Mouse (Mus musculus) neural tube, embryonic 13.5 days (tissue): ENCODE data around the gene Nelfe. TPM values are rescaled to one million over a fixed set of nuclear protein-coding genes. Genes with fewer than 3 reads are reported as not detected.
A peak's percentile ranks its signal among the peaks of the same experiment; 100 is the strongest.
"Not testable (repeated sequence)": the region's sequence is repeated elsewhere in the genome, so short reads cannot be mapped to it uniquely, and the experiment has no call there.

Experiments
- ATAC-seq: fragments of 200-750 bp; cut with Nextera tagmentation; 2 replicates; pipeline ENCODE4 v1.8.0; 2017; ENCODE audit warnings: low read depth, mild to moderate bottlenecking, moderate TSS enrichment, moderate library complexity
- H3K27ac ChIP-seq: fragments of 300-500 bp; sonication (generic); replicated peaks from 2 replicates; pipeline ENCODE4 v1.5.1; 2015; ENCODE audit warnings: moderate library complexity, mild to moderate bottlenecking, inconsistent platforms
- H3K27me3 ChIP-seq: fragments of 300-500 bp; sonication (generic); 2 replicates; pipeline ENCODE4 v1.6.1; 2015; ENCODE audit warnings: mild to moderate bottlenecking, inconsistent platforms
- H3K36me3 ChIP-seq: fragments of 300-500 bp; sonication (generic); 2 replicates; pipeline ENCODE4 v1.6.1; 2015; ENCODE audit warnings: mild to moderate bottlenecking, inconsistent platforms
- H3K4me1 ChIP-seq: fragments of 300-500 bp; sonication (generic); replicated peaks from 2 replicates; pipeline ENCODE4 v1.6.1; 2015; ENCODE audit warnings: inconsistent platforms
- H3K4me2 ChIP-seq: fragments of 300-500 bp; sonication (generic); 2 replicates; pipeline ENCODE4 v1.6.1; 2015; ENCODE audit warnings: inconsistent platforms, mild to moderate bottlenecking, moderate library complexity
- H3K4me3 ChIP-seq: fragments of 300-500 bp; sonication (generic); 2 replicates; pipeline ENCODE4 v1.5.1; 2015; ENCODE audit warnings: mild to moderate bottlenecking, inconsistent platforms
- H3K9ac ChIP-seq: fragments of 300-500 bp; sonication (generic); 2 replicates; pipeline ENCODE4 v1.6.1; 2015; ENCODE audit warnings: moderate library complexity, mild to moderate bottlenecking, inconsistent platforms
- H3K9me3 ChIP-seq: fragments of 300-500 bp; sonication (generic); 2 replicates; pipeline ENCODE4 v1.6.1; 2016; ENCODE audit warnings: inconsistent platforms
- WGBS: fragments of 180-500 bp; shearing (Covaris S2); methylation state at CpG from one replicate; pipeline ENCODE4 v1.1.7; 2015; 5-methylcytosine and 5-hydroxymethylcytosine counted together
- polyA plus RNA-seq: library from polyadenylated mRNA; unstranded; fragments of >200 nt; fragmentation: Nextera tagmentation; extraction: Ambion mirVana; gene quantifications from 2 replicates; pipeline ENCODE4 v1.2.1, GENCODE M21; 2015

Nelfe gene
- 81.6 and 90.5 TPM in 2 replicates for polyA plus RNA-seq

- WGBS: under 1% methylated on average over 65 of the region's 65 CpGs
- Histone ChIP-seq H3K9ac (peak within 1 kb of the TSS; percentile 93), H3K4me2 (peak within 1 kb of the TSS; percentile 97), H3K27ac (peak within 1 kb of the TSS; percentile 39; the same call in 1 of the 2 replicates), H3K4me1 (peaks cover 26% of the 10 kb centered on the region), H3K36me3 (peaks cover 64% of the 10 kb centered on the region), H3K9me3 (no peaks in the 10 kb centered on the region), H3K27me3 (no peaks in the 10 kb centered on the region), H3K4me3 (peak within 1 kb of the TSS; percentile 89)
- peak; percentile 98 for ATAC-seq
These were observed at the start of gene Nelfe, which contains the start of gene Skiv2l for GRCm38 (mm10) chr17:34849722-34850516. Nelfe (plus strand) TSS chr17:34850391. Skiv2l (minus strand) TSS chr17:34850210.

GRCm38 (mm10) chr17:34800781-34801305 is 49.3 kb upstream of the Nelfe start:
- H3K9me3 ChIP-seq: peaks cover 12% of the 10 kb centered on the region; the same call in 1 of the 2 replicates
- not testable (repeated sequence) for H3K4me2 ChIP-seq, H3K27me3 ChIP-seq, ATAC-seq, H3K9ac ChIP-seq, H3K4me1 ChIP-seq, H3K27ac ChIP-seq, H3K36me3 ChIP-seq, H3K4me3 ChIP-seq
- 94% methylated on average over 16 of the region's 16 CpGs for WGBS

GRCm38 (mm10) chr17:34802756-34803155 is 47.4 kb upstream of the Nelfe start:
- not testable (repeated sequence) for H3K27me3 ChIP-seq, H3K4me1 ChIP-seq, ATAC-seq, H3K4me2 ChIP-seq, H3K27ac ChIP-seq, H3K36me3 ChIP-seq, H3K4me3 ChIP-seq, H3K9ac ChIP-seq
- 89% methylated on average over 9 of the region's 9 CpGs for WGBS
- H3K9me3 ChIP-seq: peaks cover 12% of the 10 kb centered on the region; the same call in 1 of the 2 replicates

- WGBS: 92% methylated on average over 6 of the region's 6 CpGs
- not testable (repeated sequence) for H3K27me3 ChIP-seq, H3K36me3 ChIP-seq, ATAC-seq, H3K4me2 ChIP-seq, H3K4me1 ChIP-seq, H3K27ac ChIP-seq, H3K4me3 ChIP-seq, H3K9ac ChIP-seq
- H3K9me3 ChIP-seq: peaks cover 12% of the 10 kb centered on the region; the same call in 1 of the 2 replicates
These were observed 46.8 kb upstream of the Nelfe start for GRCm38 (mm10) chr17:34803367-34803766.

GRCm38 (mm10) chr17:34804301-34804700 is 45.9 kb upstream of the Nelfe start, which contains the start of gene Cyp21a1:
Cyp21a1 (minus strand) TSS chr17:34804561.
- not testable (repeated sequence) for ATAC-seq, H3K4me2 ChIP-seq, H3K27ac ChIP-seq, H3K9ac ChIP-seq, H3K4me3 ChIP-seq, H3K27me3 ChIP-seq, H3K4me1 ChIP-seq, H3K36me3 ChIP-seq
- H3K9me3 ChIP-seq: peaks cover 12% of the 10 kb centered on the region; the same call in 1 of the 2 replicates
- WGBS: 84% methylated on average over 5 of the region's 6 CpGs

- ATAC-seq: no peak
- no peak overlapping the region for H3K4me2 ChIP-seq
- H3K4me1 ChIP-seq: no peaks in the 10 kb centered on the region
- no peaks in the 10 kb centered on the region for H3K27me3 ChIP-seq
- peaks cover 12% of the 10 kb centered on the region; the same call in 1 of the 2 replicates for H3K9me3 ChIP-seq
- 74% methylated on average over 6 of the region's 6 CpGs for WGBS
- no peak overlapping the region for H3K9ac ChIP-seq
- no peaks in the 10 kb centered on the region for H3K36me3 ChIP-seq
- no peak overlapping the region for H3K27ac ChIP-seq
- H3K4me3 ChIP-seq: no peak overlapping the region
These were observed 45.2 kb upstream of the Nelfe start for GRCm38 (mm10) chr17:34804871-34805562.

- no peaks in the 10 kb centered on the region for H3K4me1 ChIP-seq
These were observed 43.0 kb upstream of the Nelfe start for GRCm38 (mm10) chr17:34807176-34807575.

GRCm38 (mm10) chr17:34808599-34809205 is 41.5 kb upstream of the Nelfe start:
- no peak overlapping the region for H3K9ac ChIP-seq
- peaks cover 12% of the 10 kb centered on the region; the same call in 1 of the 2 replicates for H3K9me3 ChIP-seq
- H3K36me3 ChIP-seq: no peaks in the 10 kb centered on the region
- H3K27me3 ChIP-seq: no peaks in the 10 kb centered on the region
- H3K4me3 ChIP-seq: no peak overlapping the region
- no peaks in the 10 kb centered on the region for H3K4me1 ChIP-seq
- ATAC-seq: no peak
- H3K27ac ChIP-seq: no peak overlapping the region
- 84% methylated on average over 6 of the region's 6 CpGs for WGBS
- H3K4me2 ChIP-seq: no peak overlapping the region

More at GRCm38 (mm10) chr17:34807176-34807575, 43.0 kb upstream of the Nelfe start:
- H3K9ac ChIP-seq: no peak overlapping the region
- ATAC-seq: no peak
- no peaks in the 10 kb centered on the region for H3K27me3 ChIP-seq
- WGBS: 76% methylated on average over 3 of the region's 3 CpGs
- no peaks in the 10 kb centered on the region for H3K36me3 ChIP-seq
- H3K9me3 ChIP-seq: peaks cover 12% of the 10 kb centered on the region; the same call in 1 of the 2 replicates
- no peak overlapping the region for H3K27ac ChIP-seq
- no peak overlapping the region for H3K4me2 ChIP-seq
- no peak overlapping the region for H3K4me3 ChIP-seq

- WGBS: 85% methylated on average over 5 of the region's 5 CpGs
- not testable (repeated sequence) for H3K36me3 ChIP-seq, H3K4me3 ChIP-seq, H3K27ac ChIP-seq, H3K9me3 ChIP-seq, H3K27me3 ChIP-seq, H3K4me2 ChIP-seq, ATAC-seq, H3K4me1 ChIP-seq, H3K9ac ChIP-seq
These were observed 39.8 kb upstream of the Nelfe start for GRCm38 (mm10) chr17:34810411-34810810.

- not testable (repeated sequence) for H3K4me3 ChIP-seq, H3K27ac ChIP-seq, ATAC-seq, H3K4me1 ChIP-seq, H3K36me3 ChIP-seq, H3K4me2 ChIP-seq, H3K9me3 ChIP-seq, H3K27me3 ChIP-seq, H3K9ac ChIP-seq
- 82% methylated on average over 7 of the region's 8 CpGs for WGBS
These were observed 39.4 kb upstream of the Nelfe start for GRCm38 (mm10) chr17:34810811-34811210.

- no peak for ATAC-seq
- Histone ChIP-seq H3K36me3 (no peaks in the 10 kb centered on the region), H3K27ac (no peak overlapping the region), H3K9me3 (no peaks in the 10 kb centered on the region), H3K4me1 (no peaks in the 10 kb centered on the region), H3K9ac (no peak overlapping the region), H3K27me3 (no peaks in the 10 kb centered on the region), H3K4me2 (no peak overlapping the region), H3K4me3 (no peak overlapping the region)
- WGBS: 73% methylated on average over 15 of the region's 15 CpGs
These were observed 38.9 kb upstream of the Nelfe start for GRCm38 (mm10) chr17:34811275-34811674.

GRCm38 (mm10) chr17:34813747-34814146 is 36.4 kb upstream of the Nelfe start:
- not testable (repeated sequence) for H3K9me3 ChIP-seq, H3K4me3 ChIP-seq, H3K27me3 ChIP-seq, H3K4me1 ChIP-seq, H3K9ac ChIP-seq, H3K27ac ChIP-seq, H3K36me3 ChIP-seq, ATAC-seq, H3K4me2 ChIP-seq
- 62% methylated on average over 12 of the region's 12 CpGs for WGBS
